Mouse (Mus musculus) cerebellum, adult 18-20 months (tissue): ENCODE data around the gene Fam198a.

Source experiments
- DNase-seq, 2 experiments: peaks; one replicate each; pipeline ENCODE4 v3.0.0; 2021

Gene Fam198a

DNA sequence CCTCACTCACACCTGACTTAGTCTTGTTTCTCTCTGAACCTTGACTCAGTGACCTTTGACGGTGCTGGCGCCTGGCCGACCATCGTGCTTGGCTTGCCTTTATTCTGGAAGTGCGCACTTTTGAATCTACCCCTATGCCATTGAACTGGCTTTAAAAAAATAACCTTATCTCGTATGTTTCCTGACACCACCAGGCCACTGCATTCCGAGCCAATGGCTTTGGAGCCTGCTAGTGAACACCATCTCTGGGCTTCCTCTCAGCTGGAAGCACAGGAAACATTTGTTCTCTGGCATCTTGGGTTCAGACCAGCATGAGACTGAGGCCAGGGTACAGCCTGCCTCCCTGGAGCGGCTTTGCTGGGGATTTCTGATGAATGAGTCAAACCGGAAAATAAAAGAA, 72.0 kb downstream of the Fam198a start:
- peak; percentile 80 to 88 for DNase-seq

DNA sequence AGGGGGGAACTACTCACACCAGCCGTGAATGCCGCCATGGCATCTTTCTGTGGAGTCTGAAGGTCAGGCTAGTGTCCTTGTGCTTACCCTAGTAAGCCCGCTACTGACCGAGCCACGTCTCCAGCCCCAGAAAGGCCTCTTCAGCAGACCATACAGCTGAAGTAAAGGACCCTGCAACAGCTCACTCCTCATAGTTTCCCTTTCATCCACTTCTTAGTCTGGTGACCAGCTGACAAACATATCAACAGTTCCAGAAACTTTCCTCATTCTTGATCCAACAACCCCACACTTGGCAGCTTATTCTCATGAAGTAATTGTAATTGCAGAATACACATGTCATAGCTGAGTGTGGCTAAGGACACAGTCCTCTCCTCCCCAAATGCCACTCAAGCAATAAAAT, 73.1 kb downstream of the Fam198a start:
- no peak for DNase-seq

DNA sequence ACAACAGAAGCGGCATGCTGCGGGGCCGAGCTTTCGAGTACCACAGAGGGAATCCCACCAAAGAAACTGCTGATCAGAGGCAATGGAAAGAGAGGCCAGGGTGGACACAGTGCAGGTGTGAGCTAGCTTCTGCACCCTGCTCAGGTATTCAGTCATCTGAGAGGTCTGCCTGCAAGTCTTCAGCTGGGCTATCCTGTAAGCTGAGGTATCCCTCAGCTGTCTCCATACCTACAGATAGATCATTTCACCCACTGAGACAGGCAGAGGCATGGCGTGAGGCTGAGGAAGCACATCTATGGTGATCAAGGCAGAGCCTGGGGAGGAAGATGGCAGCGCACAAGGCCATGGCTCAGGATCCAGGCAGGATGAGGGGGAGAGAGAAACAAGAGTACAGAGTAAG, 73.6 kb downstream of the Fam198a start:
- no peak for DNase-seq

DNA sequence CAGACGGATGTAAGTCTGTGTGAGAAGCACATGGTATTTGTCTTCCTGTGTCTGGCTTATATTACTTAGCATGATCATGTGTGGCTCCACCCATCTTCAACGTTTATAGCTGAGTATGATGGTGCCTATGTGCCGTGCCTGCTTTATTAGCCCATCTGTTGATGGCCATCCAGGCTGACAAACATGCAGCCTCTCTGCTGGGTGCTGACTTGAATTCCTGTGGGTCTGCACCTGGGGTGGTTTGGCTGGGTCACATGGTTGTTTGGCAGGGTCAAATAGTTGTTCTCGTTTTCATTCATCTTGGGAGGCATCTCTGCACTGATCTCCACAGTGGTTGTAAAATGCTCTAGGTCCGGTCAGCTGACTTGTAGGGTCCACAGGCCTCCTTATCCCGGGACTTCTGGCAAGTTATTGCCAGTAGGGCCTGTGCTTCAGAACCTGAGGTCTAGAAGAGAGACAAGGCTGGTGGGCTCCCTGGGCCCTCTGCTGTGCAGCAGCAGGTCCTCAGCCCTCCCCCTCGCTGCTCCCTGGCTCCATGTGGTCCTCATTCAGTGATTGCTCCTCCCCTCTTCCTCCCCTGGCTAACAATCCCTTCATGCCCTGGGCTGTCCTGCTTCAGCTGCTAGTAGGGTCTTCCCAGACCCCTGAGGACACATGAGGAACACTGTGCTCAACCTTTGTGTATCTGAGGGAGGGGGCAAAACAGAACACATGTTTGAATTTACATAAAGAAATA, 75.2 kb downstream of the Fam198a start:
- peak in 1 of 2 experiments; percentile 42 for DNase-seq

DNA sequence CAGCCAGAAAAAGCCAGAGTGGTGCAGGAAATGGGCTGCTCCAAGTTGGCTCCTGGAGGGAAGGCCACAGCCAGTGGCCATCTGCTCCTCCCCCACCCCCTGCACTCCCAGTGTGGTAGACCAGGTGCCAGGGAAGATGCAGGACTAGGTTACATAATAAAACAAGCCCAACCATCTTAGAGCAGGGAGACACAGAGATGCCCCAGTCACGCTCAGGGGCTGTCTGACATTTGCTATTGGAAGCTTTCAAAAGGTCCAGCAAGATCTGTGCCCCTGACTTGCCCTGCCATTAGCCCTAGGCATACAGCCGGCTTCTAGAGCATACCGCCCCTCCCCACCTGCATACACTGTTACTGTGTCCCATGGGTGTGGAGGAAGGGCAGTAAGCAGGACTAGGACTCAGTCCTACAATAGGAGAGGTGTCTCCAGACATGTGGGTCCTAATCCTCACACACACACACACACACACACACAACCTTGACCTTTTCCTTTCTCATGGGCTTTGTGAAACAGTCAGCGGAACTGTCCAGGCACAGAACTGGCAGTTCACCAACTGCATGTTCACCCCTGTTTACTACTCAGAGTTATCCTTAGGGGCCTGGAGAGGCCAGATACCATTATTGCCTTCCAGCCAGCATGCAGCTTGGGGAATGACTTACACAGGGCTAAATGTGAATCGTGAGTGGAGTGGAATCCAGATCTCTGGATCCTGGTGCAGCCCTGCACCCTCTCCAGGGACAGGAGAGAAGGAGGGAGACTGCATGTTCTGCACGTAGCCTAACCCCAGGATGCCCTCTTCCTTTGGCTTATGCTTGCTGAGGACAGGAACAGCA, 76.5 kb downstream of the Fam198a start:
- peak; percentile 93 to 95 for DNase-seq

DNA sequence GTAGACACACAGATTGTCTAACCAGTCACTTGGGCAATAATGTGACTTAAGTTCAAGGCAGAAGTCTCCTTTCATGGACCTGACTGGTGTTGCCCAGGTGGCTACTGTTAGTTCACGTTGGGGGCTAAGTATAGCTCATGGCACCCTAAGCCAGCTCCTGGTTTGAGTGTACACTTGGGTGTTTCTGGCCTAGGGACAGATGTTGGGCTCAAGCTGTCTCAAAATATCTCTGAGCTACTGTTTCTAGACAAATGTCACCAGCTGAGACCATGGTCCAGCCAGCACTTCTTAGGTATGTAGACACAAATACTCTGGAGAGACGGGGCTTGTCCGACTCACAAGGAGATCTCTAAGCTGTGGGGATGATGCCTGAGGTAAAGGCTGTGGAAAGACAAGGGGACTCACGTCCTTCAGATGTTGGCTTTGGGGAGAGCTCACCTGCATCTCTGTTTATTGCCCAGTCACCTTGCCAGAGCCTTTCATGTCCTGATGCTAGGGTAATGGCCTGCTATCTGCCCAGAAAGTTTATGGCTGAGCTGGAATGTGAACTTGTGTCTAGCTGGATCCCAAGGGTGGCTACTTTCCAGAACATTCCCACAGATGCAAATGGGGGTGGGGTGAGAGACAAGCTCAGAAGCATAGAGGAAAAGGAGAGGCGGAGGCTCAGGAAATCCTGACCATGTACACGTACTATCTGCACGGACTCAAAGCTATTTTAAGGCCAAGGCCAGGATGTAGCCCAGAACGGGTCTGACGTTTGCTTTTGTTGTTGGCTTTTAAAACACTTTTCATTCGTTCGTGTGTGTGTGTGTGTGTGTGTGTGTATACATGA, 77.3 kb downstream of the Fam198a start:
- DNase-seq: peak in 1 of 2 experiments; percentile 33

DNA sequence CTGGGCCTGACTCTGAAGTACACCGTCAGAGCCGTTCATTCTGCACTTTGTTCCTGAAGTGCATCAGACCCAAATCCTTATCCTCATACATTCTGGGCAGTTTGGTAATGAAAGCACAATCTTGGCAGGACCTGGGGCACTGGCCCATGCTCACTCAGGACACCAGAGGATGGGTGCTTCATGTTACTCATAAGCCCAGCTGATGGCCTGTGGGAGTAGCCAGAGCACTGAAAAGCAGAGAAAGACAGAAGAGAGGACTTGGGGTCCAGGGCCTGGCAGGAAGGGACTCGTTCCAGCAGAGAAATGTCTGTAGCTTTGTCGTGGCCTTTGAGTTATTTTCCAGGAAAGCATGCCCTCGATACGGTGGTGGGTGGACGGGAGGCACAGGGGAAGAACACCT, 79.0 kb downstream of the Fam198a start:
- DNase-seq: no peak
